Mouse (Mus musculus): ENCODE measurements at regions not wholly inside any gene's neighbourhood (a gene's known extent, or its start where the extent isn't known, plus 50 kb on each side); places are given as distances from the start of the nearest gene placed in this dataset.

GRCm38 (mm10) chr15:63526820-63527219, 318.2 kb downstream of the Gsdmc2 start:
- Histone ChIP-seq H3K27me3 (replicated peaks; ENCODE audit: control insufficient read depth, insufficient read depth, low read length) (no peaks in the 10 kb centered on the region), H3K4me2 (ENCODE audit: low read length) (no peak overlapping the region), H3K36me3 (ENCODE audit: control insufficient read depth, insufficient read depth, low read length) (no peaks in the 10 kb centered on the region), H3K27ac (ENCODE audit: low read depth, low read length) (no peak overlapping the region), H3K4me3 (ENCODE audit: low read length) (no peak overlapping the region), H3K9ac (ENCODE audit: low read depth, low read length) (no peak overlapping the region), H3K9me3 (ENCODE audit: control insufficient read depth, low read length) (no peaks in the 10 kb centered on the region), H3K4me1 (ENCODE audit: control insufficient read depth, insufficient read depth, low read depth, low read length) (no peaks in the 10 kb centered on the region)
- WGBS, result 73% methylated on average over 2 of the region's 2 CpGs
- no peak for ATAC-seq

DNA sequence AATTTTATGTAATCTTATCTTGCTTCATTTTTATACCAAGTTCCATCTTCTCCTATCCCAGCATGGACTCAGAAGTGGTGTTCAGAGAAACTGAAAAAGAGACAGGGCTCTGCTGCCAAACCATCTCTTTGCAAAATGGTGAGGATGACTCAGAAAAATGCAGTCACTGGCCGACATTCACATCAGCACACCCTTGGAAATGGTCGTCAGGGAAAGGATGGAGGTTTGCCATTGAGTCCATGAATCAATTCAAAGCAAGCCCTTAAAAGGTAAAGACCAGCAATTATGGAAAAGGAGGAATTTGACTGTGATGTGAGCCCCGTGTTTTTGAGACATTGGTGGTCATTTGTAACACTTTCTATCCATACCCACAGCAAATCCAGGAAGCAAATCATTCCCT, 327.7 kb downstream of the Gsdmc2 start:
- H3K9ac ChIP-seq (ENCODE audit: low read depth, low read length), result no peak overlapping the region
- H3K9me3 ChIP-seq (ENCODE audit: control insufficient read depth, low read length), result no peaks in the 10 kb centered on the region
- no peaks in the 10 kb centered on the region for H3K27me3 ChIP-seq (replicated peaks; ENCODE audit: control insufficient read depth, insufficient read depth, low read length)
- H3K27ac ChIP-seq (ENCODE audit: low read depth, low read length), result no peak overlapping the region
- no peaks in the 10 kb centered on the region for H3K36me3 ChIP-seq (ENCODE audit: control insufficient read depth, insufficient read depth, low read length)
- H3K4me1 ChIP-seq (ENCODE audit: control insufficient read depth, insufficient read depth, low read depth, low read length), result no peaks in the 10 kb centered on the region
- H3K4me2 ChIP-seq (ENCODE audit: low read length), result no peak overlapping the region
- no peak for ATAC-seq
- WGBS, result 72% methylated on average over 3 of the region's 3 CpGs
- H3K4me3 ChIP-seq (ENCODE audit: low read length), result no peak overlapping the region

- 32% methylated on average over 1 of the region's 1 CpGs for WGBS
- Histone ChIP-seq H3K27ac (ENCODE audit: low read depth, low read length) (no peak overlapping the region), H3K4me3 (ENCODE audit: low read length) (no peak overlapping the region), H3K9ac (ENCODE audit: low read depth, low read length) (no peak overlapping the region), H3K4me2 (ENCODE audit: low read length) (no peak overlapping the region), H3K9me3 (ENCODE audit: control insufficient read depth, low read length) (no peaks in the 10 kb centered on the region), H3K4me1 (ENCODE audit: control insufficient read depth, insufficient read depth, low read depth, low read length) (no peaks in the 10 kb centered on the region), H3K36me3 (ENCODE audit: control insufficient read depth, insufficient read depth, low read length) (no peaks in the 10 kb centered on the region), H3K27me3 (replicated peaks; ENCODE audit: control insufficient read depth, insufficient read depth, low read length) (no peaks in the 10 kb centered on the region)
- ATAC-seq, result no peak
Measured at GRCm38 (mm10) chr15:63500453-63500852, 344.5 kb downstream of the Gsdmc2 start.

DNA sequence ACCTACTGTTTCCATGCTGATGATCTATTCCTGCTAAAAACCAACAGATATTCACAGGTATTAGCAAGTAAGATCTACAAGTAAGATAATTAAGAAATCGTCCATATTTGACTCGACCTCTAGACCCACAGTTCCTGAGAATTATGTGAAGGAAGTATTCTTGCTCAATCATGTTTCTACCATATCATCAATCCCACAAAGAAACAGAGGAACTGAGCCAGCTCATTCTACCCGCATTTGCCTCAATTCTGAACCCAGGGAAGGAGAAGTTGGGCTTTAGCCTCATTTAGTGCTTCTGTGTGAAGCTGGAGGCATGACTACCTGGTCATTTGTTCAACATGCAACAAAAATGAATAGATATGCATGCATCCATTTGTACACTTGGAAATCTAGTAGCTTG, 346.5 kb downstream of the Gsdmc2 start:
- Histone ChIP-seq H3K9ac (ENCODE audit: low read depth, low read length) (no peak overlapping the region), H3K27me3 (replicated peaks; ENCODE audit: control insufficient read depth, insufficient read depth, low read length) (no peaks in the 10 kb centered on the region), H3K27ac (ENCODE audit: low read depth, low read length) (no peak overlapping the region), H3K4me3 (ENCODE audit: low read length) (no peak overlapping the region), H3K36me3 (ENCODE audit: control insufficient read depth, insufficient read depth, low read length) (no peaks in the 10 kb centered on the region), H3K4me1 (ENCODE audit: control insufficient read depth, insufficient read depth, low read depth, low read length) (no peaks in the 10 kb centered on the region), H3K4me2 (ENCODE audit: low read length) (no peak overlapping the region), H3K9me3 (ENCODE audit: control insufficient read depth, low read length) (no peaks in the 10 kb centered on the region)
- WGBS, result 89% methylated on average over 3 of the region's 3 CpGs
- ATAC-seq, result no peak

GRCm38 (mm10) chr15:63497207-63497606, 347.8 kb downstream of the Gsdmc2 start:
- no peak overlapping the region for H3K9ac ChIP-seq (ENCODE audit: low read depth, low read length)
- no peak overlapping the region for H3K4me2 ChIP-seq (ENCODE audit: low read length)
- no peaks in the 10 kb centered on the region for H3K4me1 ChIP-seq (ENCODE audit: control insufficient read depth, insufficient read depth, low read depth, low read length)
- no peak for ATAC-seq
- WGBS, result 94% methylated on average over 3 of the region's 3 CpGs
- no peak overlapping the region for H3K4me3 ChIP-seq (ENCODE audit: low read length)
- H3K9me3 ChIP-seq (ENCODE audit: control insufficient read depth, low read length), result peaks cover under 1% of the 10 kb centered on the region; the same call in 1 of the 2 replicates
- H3K36me3 ChIP-seq (ENCODE audit: control insufficient read depth, insufficient read depth, low read length), result no peaks in the 10 kb centered on the region
- H3K27me3 ChIP-seq (replicated peaks; ENCODE audit: control insufficient read depth, insufficient read depth, low read length), result no peaks in the 10 kb centered on the region
- no peak overlapping the region for H3K27ac ChIP-seq (ENCODE audit: low read depth, low read length)

GRCm38 (mm10) chr15:63484910-63485309, 360.1 kb downstream of the Gsdmc2 start:
- Histone ChIP-seq H3K36me3 (ENCODE audit: control insufficient read depth, insufficient read depth, low read length) (no peaks in the 10 kb centered on the region), H3K9ac (ENCODE audit: low read depth, low read length) (no peak overlapping the region), H3K27me3 (replicated peaks; ENCODE audit: control insufficient read depth, insufficient read depth, low read length) (no peaks in the 10 kb centered on the region), H3K4me3 (ENCODE audit: low read length) (no peak overlapping the region), H3K4me1 (ENCODE audit: control insufficient read depth, insufficient read depth, low read depth, low read length) (no peaks in the 10 kb centered on the region), H3K4me2 (ENCODE audit: low read length) (no peak overlapping the region), H3K9me3 (ENCODE audit: control insufficient read depth, low read length) (no peaks in the 10 kb centered on the region), H3K27ac (ENCODE audit: low read depth, low read length) (no peak overlapping the region)
- WGBS, result 80% methylated on average over 5 of the region's 5 CpGs
- no peak for ATAC-seq

GRCm38 (mm10) chr15:63484217-63484887, 360.6 kb downstream of the Gsdmc2 start:
- 52% methylated on average over 4 of the region's 4 CpGs for WGBS
- no peak overlapping the region for H3K27ac ChIP-seq (ENCODE audit: low read depth, low read length)
- ATAC-seq, result no peak

GRCm38 (mm10) chr15:63479270-63479805, 365.6 kb downstream of the Gsdmc2 start:
- H3K27ac ChIP-seq (ENCODE audit: low read depth, low read length), result no peak overlapping the region
- H3K4me1 ChIP-seq (ENCODE audit: control insufficient read depth, insufficient read depth, low read depth, low read length), result no peaks in the 10 kb centered on the region
- ATAC-seq, result no peak
- H3K9me3 ChIP-seq (ENCODE audit: control insufficient read depth, low read length), result no peaks in the 10 kb centered on the region
- 52% methylated on average over 1 of the region's 1 CpGs for WGBS
- H3K4me2 ChIP-seq (ENCODE audit: low read length), result no peak overlapping the region
- H3K4me3 ChIP-seq (ENCODE audit: low read length), result no peak overlapping the region
- no peak overlapping the region for H3K9ac ChIP-seq (ENCODE audit: low read depth, low read length)
- no peaks in the 10 kb centered on the region for H3K27me3 ChIP-seq (replicated peaks; ENCODE audit: control insufficient read depth, insufficient read depth, low read length)
- no peaks in the 10 kb centered on the region for H3K36me3 ChIP-seq (ENCODE audit: control insufficient read depth, insufficient read depth, low read length)

More at GRCm38 (mm10) chr15:63484217-63484887, 360.6 kb downstream of the Gsdmc2 start:
- Histone ChIP-seq H3K27me3 (replicated peaks; ENCODE audit: control insufficient read depth, insufficient read depth, low read length) (no peaks in the 10 kb centered on the region), H3K4me1 (ENCODE audit: control insufficient read depth, insufficient read depth, low read depth, low read length) (no peaks in the 10 kb centered on the region), H3K9me3 (ENCODE audit: control insufficient read depth, low read length) (no peaks in the 10 kb centered on the region), H3K9ac (ENCODE audit: low read depth, low read length) (no peak overlapping the region), H3K4me3 (ENCODE audit: low read length) (no peak overlapping the region), H3K4me2 (ENCODE audit: low read length) (no peak overlapping the region), H3K36me3 (ENCODE audit: control insufficient read depth, insufficient read depth, low read length) (no peaks in the 10 kb centered on the region)

DNA sequence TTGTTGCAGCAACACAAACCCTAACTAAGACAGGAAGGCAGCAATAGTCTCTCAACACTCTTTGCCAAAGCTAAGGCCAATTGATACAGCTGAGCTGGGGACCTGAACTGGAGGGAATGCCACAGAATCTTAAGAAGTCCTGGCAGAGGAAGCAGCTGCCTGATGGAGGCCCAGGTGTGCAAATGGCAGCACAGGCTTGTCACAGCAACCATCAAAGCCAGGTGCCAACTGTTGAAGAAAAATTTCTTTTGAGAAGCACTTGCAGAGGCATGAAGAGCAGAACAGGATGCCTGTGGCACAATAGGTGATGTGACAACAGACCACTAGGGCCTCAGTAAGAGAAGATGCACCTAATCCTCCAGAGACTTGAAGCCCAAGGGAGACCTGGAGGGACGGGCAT, 378.1 kb downstream of the Gsdmc2 start:
- Histone ChIP-seq H3K4me1 (ENCODE audit: control insufficient read depth, insufficient read depth, low read depth, low read length) (no peaks in the 10 kb centered on the region), H3K9ac (ENCODE audit: low read depth, low read length) (no peak overlapping the region), H3K9me3 (ENCODE audit: control insufficient read depth, low read length) (no peaks in the 10 kb centered on the region), H3K4me2 (ENCODE audit: low read length) (no peak overlapping the region), H3K27ac (ENCODE audit: low read depth, low read length) (no peak overlapping the region), H3K27me3 (replicated peaks; ENCODE audit: control insufficient read depth, insufficient read depth, low read length) (no peaks in the 10 kb centered on the region), H3K4me3 (ENCODE audit: low read length) (no peak overlapping the region), H3K36me3 (ENCODE audit: control insufficient read depth, insufficient read depth, low read length) (no peaks in the 10 kb centered on the region)
- WGBS, result 86% methylated on average over 1 of the region's 1 CpGs
- ATAC-seq, result no peak
